In genomic region chr10:80143664-80144063, GRCm38 (mm10) we compare ENCODE assay signal across 13 mouse cellular contexts. TPM values are rescaled to one million over a fixed set of nuclear protein-coding genes. Genes with fewer than 3 reads are reported as not detected.
DNase-seq lines count a peak whose midpoint lies in the region; ATAC-seq and TF ChIP-seq lines count a peak whose summit lies in the region.
"Had no signal": no experiment of that assay in that cellular context is flagged by ENCODE, and none has a peak within 500 bp of the region (broad histone marks: within the 10 kb centered on the region; RNA-seq: fewer than 3 reads in every experiment).

No protein-coding gene starts in this region.

- no peak for DNase-seq in lung, embryonic 14.5 days
- no peak for DNase-seq in lung, postnatal 0 days (ENCODE audit: low spot score)
- no peak for DNase-seq in layer of hippocampus, adult 8-10 months (ENCODE audit: low spot score in 2 of 2)
- no peak for DNase-seq in layer of hippocampus, adult 11-12 months (ENCODE audit: low spot score)
- DNase-seq: cerebellum, postnatal 25 days; kidney, postnatal 36 days; lung, adult 18-20 months; right cerebral cortex, postnatal 25 days; thymus, adult 18-20 months had no signal

- no peak overlapping the region for H3K27ac ChIP-seq in forebrain, embryonic 13.5 days
- no peak overlapping the region for H3K27ac ChIP-seq in forebrain, embryonic 16.5 days (ENCODE audit: low read length)
- H3K27ac ChIP-seq in lung, embryonic 14.5 days (ENCODE audit: low read depth): no peak overlapping the region
- no peak overlapping the region for H3K27ac ChIP-seq in lung, postnatal 0 days (ENCODE audit: low read length)
- H3K27ac ChIP-seq in embryonic facial prominence, embryonic 12.5 days: no peak overlapping the region
- no peak overlapping the region for H3K27ac ChIP-seq in limb, embryonic 15.5 days

- TF ChIP-seq CTCF in lung, embryonic 14.5 days (IDR thresholded peaks at IDR 0.05; ENCODE audit: low read depth): no peak
- no peak for TF ChIP-seq CTCF in lung, postnatal 0 days (IDR thresholded peaks at IDR 0.05)

- ATAC-seq in forebrain, embryonic 13.5 days: no peak
- no peak for ATAC-seq in forebrain, embryonic 16.5 days
- no peak for ATAC-seq in lung, embryonic 14.5 days (ENCODE audit: insufficient read depth)
- ATAC-seq in lung, postnatal 0 days: no peak
- ATAC-seq in embryonic facial prominence, embryonic 12.5 days (ENCODE audit: insufficient number of reproducible peaks, insufficient read depth, low FRiP score, low TSS enrichment): no peak
- no peak for ATAC-seq in limb, embryonic 15.5 days (ENCODE audit: insufficient number of reproducible peaks, low FRiP score, low TSS enrichment, low read depth)

- H3K4me2 ChIP-seq in forebrain, embryonic 13.5 days: 0 out of 2 replicates have a peak overlapping the region, but pooled peaks have one; percentile 96
- H3K4me2 ChIP-seq in forebrain, embryonic 16.5 days (ENCODE audit: low read length): no peak overlapping the region
- H3K4me2 ChIP-seq in lung, embryonic 14.5 days: peak overlapping the region; percentile 14; the same call in 1 of the 2 replicates
- H3K4me2 ChIP-seq in lung, postnatal 0 days (replicated peaks; ENCODE audit: low read depth, low read length): no peak overlapping the region
- H3K4me2 ChIP-seq in embryonic facial prominence, embryonic 12.5 days (replicated peaks): no peak overlapping the region
- no peak overlapping the region for H3K4me2 ChIP-seq in limb, embryonic 15.5 days

- 91% methylated on average over 7 of the region's 7 CpGs for WGBS in forebrain, embryonic 13.5 days
- WGBS in forebrain, embryonic 16.5 days: 93% methylated on average over 7 of the region's 7 CpGs
- WGBS in lung, embryonic 14.5 days: 88% methylated on average over 7 of the region's 7 CpGs
- WGBS in lung, postnatal 0 days: 93% methylated on average over 7 of the region's 7 CpGs
- 93% methylated on average over 7 of the region's 7 CpGs for WGBS in embryonic facial prominence, embryonic 12.5 days
- 90% methylated on average over 7 of the region's 7 CpGs for WGBS in limb, embryonic 15.5 days

- H3K4me3 ChIP-seq in forebrain, embryonic 13.5 days: no peak overlapping the region
- H3K4me3 ChIP-seq in forebrain, embryonic 16.5 days (replicated peaks; ENCODE audit: low read length): no peak overlapping the region
- H3K4me3 ChIP-seq in lung, embryonic 14.5 days (ENCODE audit: low read depth, low read length): no peak overlapping the region
- H3K4me3 ChIP-seq in lung, postnatal 0 days (ENCODE audit: low read depth, low read length): no peak overlapping the region
- H3K4me3 ChIP-seq in embryonic facial prominence, embryonic 12.5 days: no peak overlapping the region
- 0 out of 2 replicates have a peak overlapping the region, but pooled peaks have one; percentile 82 for H3K4me3 ChIP-seq in limb, embryonic 15.5 days

- peaks cover 65% of the 10 kb centered on the region for H3K4me1 ChIP-seq in forebrain, embryonic 13.5 days
- peaks cover 44% of the 10 kb centered on the region for H3K4me1 ChIP-seq in forebrain, embryonic 16.5 days (replicated peaks; ENCODE audit: control insufficient read depth, insufficient read depth, low read length)
- H3K4me1 ChIP-seq in lung, embryonic 14.5 days (ENCODE audit: insufficient read depth): 0 out of 2 replicates have a peak, but pooled peaks cover 4% of the 10 kb centered on the region
- H3K4me1 ChIP-seq in lung, postnatal 0 days (ENCODE audit: insufficient read depth, low read depth, low read length): peaks cover 18% of the 10 kb centered on the region; the same call in 1 of the 2 replicates
- H3K4me1 ChIP-seq in embryonic facial prominence, embryonic 12.5 days: peaks cover 20% of the 10 kb centered on the region
- peaks cover 67% of the 10 kb centered on the region for H3K4me1 ChIP-seq in limb, embryonic 15.5 days

- H3K36me3 ChIP-seq in forebrain, embryonic 13.5 days (ENCODE audit: poor library complexity, severe bottlenecking): peaks cover 28% of the 10 kb centered on the region
- no peaks in the 10 kb centered on the region for H3K36me3 ChIP-seq in forebrain, embryonic 16.5 days (ENCODE audit: control insufficient read depth, insufficient read depth)
- H3K36me3 ChIP-seq in lung, embryonic 14.5 days (ENCODE audit: insufficient read depth): peaks cover 33% of the 10 kb centered on the region
- H3K36me3 ChIP-seq in lung, postnatal 0 days (ENCODE audit: insufficient read depth, low read length): no peaks in the 10 kb centered on the region
- H3K36me3 ChIP-seq in embryonic facial prominence, embryonic 12.5 days: peaks cover 32% of the 10 kb centered on the region
- peaks cover 32% of the 10 kb centered on the region for H3K36me3 ChIP-seq in limb, embryonic 15.5 days

- H3K9ac ChIP-seq in forebrain, embryonic 13.5 days: no peak overlapping the region
- no peak overlapping the region for H3K9ac ChIP-seq in forebrain, embryonic 16.5 days (replicated peaks; ENCODE audit: low read depth, low read length)
- H3K9ac ChIP-seq in lung, embryonic 14.5 days: no peak overlapping the region
- no peak overlapping the region for H3K9ac ChIP-seq in lung, postnatal 0 days (replicated peaks; ENCODE audit: low read depth)
- H3K9ac ChIP-seq in embryonic facial prominence, embryonic 12.5 days: peak overlapping the region; percentile 22; the same call in 1 of the 2 replicates
- H3K9ac ChIP-seq in limb, embryonic 15.5 days: no peak overlapping the region

- TF ChIP-seq EP300 in lung, postnatal 0 days (IDR thresholded peaks at IDR 0.05): no peak

- H3K9me3 ChIP-seq in forebrain, embryonic 13.5 days (replicated peaks): no peaks in the 10 kb centered on the region
- no peaks in the 10 kb centered on the region for H3K9me3 ChIP-seq in forebrain, embryonic 16.5 days (ENCODE audit: control insufficient read depth, low read length)
- H3K9me3 ChIP-seq in lung, embryonic 14.5 days (ENCODE audit: low read depth, low read length): no peaks in the 10 kb centered on the region
- H3K9me3 ChIP-seq in lung, postnatal 0 days (ENCODE audit: low read length): no peaks in the 10 kb centered on the region
- no peaks in the 10 kb centered on the region for H3K9me3 ChIP-seq in embryonic facial prominence, embryonic 12.5 days
- no peaks in the 10 kb centered on the region for H3K9me3 ChIP-seq in limb, embryonic 15.5 days

- H3K27me3 ChIP-seq in forebrain, embryonic 13.5 days: no peaks in the 10 kb centered on the region
- no peaks in the 10 kb centered on the region for H3K27me3 ChIP-seq in forebrain, embryonic 16.5 days (replicated peaks; ENCODE audit: control insufficient read depth, insufficient read depth, low read length)
- H3K27me3 ChIP-seq in lung, embryonic 14.5 days (ENCODE audit: insufficient read depth, low read length): peaks cover 12% of the 10 kb centered on the region
- peaks cover 7% of the 10 kb centered on the region; the same call in 1 of the 2 replicates for H3K27me3 ChIP-seq in lung, postnatal 0 days (replicated peaks; ENCODE audit: insufficient read depth, low read length)
- no peaks in the 10 kb centered on the region for H3K27me3 ChIP-seq in embryonic facial prominence, embryonic 12.5 days
- H3K27me3 ChIP-seq in limb, embryonic 15.5 days: no peaks in the 10 kb centered on the region

RNA-seq across cellular contexts. Expression of gene Cbarp, which starts 3.0 kb away (rescaled TPM):
- polyA plus RNA-seq in forebrain, embryonic 13.5 days (2015; fragmentation: Nextera tagmentation; extraction: Ambion mirVana): 21.2 and 26.8 TPM in 2 replicates
- 33.0 and 44.5 TPM in 2 replicates for polyA plus RNA-seq in forebrain, embryonic 16.5 days (2015; fragmentation: Nextera tagmentation; extraction: Ambion mirVana)
- polyA plus RNA-seq in lung, embryonic 14.5 days (2014; fragmentation: Nextera tagmentation; extraction: Ambion mirVana): 3.8 and 5.5 TPM in 2 replicates
- 5.1 and 5.5 TPM in 2 replicates for polyA plus RNA-seq in lung, postnatal 0 days (2015; fragmentation: Nextera tagmentation; extraction: Ambion mirVana)
- polyA plus RNA-seq in embryonic facial prominence, embryonic 12.5 days (2016; fragmentation: Nextera tagmentation; extraction: Ambion mirVana): 8.4 and 8.5 TPM in 2 replicates
- polyA plus RNA-seq in limb, embryonic 15.5 days (2015; fragmentation: Nextera tagmentation; extraction: Ambion mirVana): 5.9 and 6.8 TPM in 2 replicates
- 100 to 1,000 TPM; 295 to 345 (median 308) TPM for total RNA-seq in layer of hippocampus, adult 8-10 months (2022)

RNA-seq across cellular contexts. Expression of gene Midn, which starts 4.4 kb away (rescaled TPM):
- 35.1 and 37.9 TPM in 2 replicates for polyA plus RNA-seq in forebrain, embryonic 13.5 days (2015; fragmentation: Nextera tagmentation; extraction: Ambion mirVana)
- polyA plus RNA-seq in forebrain, embryonic 16.5 days (2015; fragmentation: Nextera tagmentation; extraction: Ambion mirVana): 26.5 and 30.9 TPM in 2 replicates
- 32.6 and 34.2 TPM in 2 replicates for polyA plus RNA-seq in lung, embryonic 14.5 days (2014; fragmentation: Nextera tagmentation; extraction: Ambion mirVana)
- polyA plus RNA-seq in lung, postnatal 0 days (2015; fragmentation: Nextera tagmentation; extraction: Ambion mirVana): 13.2 and 14.2 TPM in 2 replicates
- 33.4 and 35.1 TPM in 2 replicates for polyA plus RNA-seq in embryonic facial prominence, embryonic 12.5 days (2016; fragmentation: Nextera tagmentation; extraction: Ambion mirVana)
- 13.4 and 14.0 TPM in 2 replicates for polyA plus RNA-seq in limb, embryonic 15.5 days (2015; fragmentation: Nextera tagmentation; extraction: Ambion mirVana)
- total RNA-seq in layer of hippocampus, adult 8-10 months (2022): 10 to 100 TPM; 47.2 to 63.6 (median 58.0) TPM

RNA-seq across cellular contexts. Expression of gene Atp5d, which starts 5.2 kb away (rescaled TPM):
- 454 and 459 TPM in 2 replicates for polyA plus RNA-seq in forebrain, embryonic 13.5 days (2015; fragmentation: Nextera tagmentation; extraction: Ambion mirVana)
- 404 and 433 TPM in 2 replicates for polyA plus RNA-seq in forebrain, embryonic 16.5 days (2015; fragmentation: Nextera tagmentation; extraction: Ambion mirVana)
- polyA plus RNA-seq in lung, embryonic 14.5 days (2014; fragmentation: Nextera tagmentation; extraction: Ambion mirVana): 493 and 529 TPM in 2 replicates
- polyA plus RNA-seq in lung, postnatal 0 days (2015; fragmentation: Nextera tagmentation; extraction: Ambion mirVana): 463 and 491 TPM in 2 replicates
- polyA plus RNA-seq in embryonic facial prominence, embryonic 12.5 days (2016; fragmentation: Nextera tagmentation; extraction: Ambion mirVana): 457 and 481 TPM in 2 replicates
- polyA plus RNA-seq in limb, embryonic 15.5 days (2015; fragmentation: Nextera tagmentation; extraction: Ambion mirVana): 494 and 537 TPM in 2 replicates
- 100 to 1,000 TPM; 315 to 328 (median 323) TPM for total RNA-seq in layer of hippocampus, adult 8-10 months (2022)

RNA-seq across cellular contexts. Expression of gene Cirbp, which starts 22.1 kb away (rescaled TPM):
- polyA plus RNA-seq in forebrain, embryonic 13.5 days (2015; fragmentation: Nextera tagmentation; extraction: Ambion mirVana): 274 and 308 TPM in 2 replicates
- 318 and 335 TPM in 2 replicates for polyA plus RNA-seq in forebrain, embryonic 16.5 days (2015; fragmentation: Nextera tagmentation; extraction: Ambion mirVana)
- 71.8 and 71.9 TPM in 2 replicates for polyA plus RNA-seq in lung, embryonic 14.5 days (2014; fragmentation: Nextera tagmentation; extraction: Ambion mirVana)
- 203 and 305 TPM in 2 replicates for polyA plus RNA-seq in lung, postnatal 0 days (2015; fragmentation: Nextera tagmentation; extraction: Ambion mirVana)
- polyA plus RNA-seq in embryonic facial prominence, embryonic 12.5 days (2016; fragmentation: Nextera tagmentation; extraction: Ambion mirVana): 151 and 159 TPM in 2 replicates
- polyA plus RNA-seq in limb, embryonic 15.5 days (2015; fragmentation: Nextera tagmentation; extraction: Ambion mirVana): 102 and 103 TPM in 2 replicates
- 100 to 1,000 TPM in 2 of 4 experiments, 10 to 100 TPM in 2; 75.7 to 148 (median 96.4) TPM for total RNA-seq in layer of hippocampus, adult 8-10 months (2022)

RNA-seq across cellular contexts. Expression of gene Stk11, which starts 28.1 kb away (rescaled TPM):
- 20.7 and 21.6 TPM in 2 replicates for polyA plus RNA-seq in forebrain, embryonic 13.5 days (2015; fragmentation: Nextera tagmentation; extraction: Ambion mirVana)
- 18.0 and 19.7 TPM in 2 replicates for polyA plus RNA-seq in forebrain, embryonic 16.5 days (2015; fragmentation: Nextera tagmentation; extraction: Ambion mirVana)
- 28.7 and 29.7 TPM in 2 replicates for polyA plus RNA-seq in lung, embryonic 14.5 days (2014; fragmentation: Nextera tagmentation; extraction: Ambion mirVana)
- polyA plus RNA-seq in lung, postnatal 0 days (2015; fragmentation: Nextera tagmentation; extraction: Ambion mirVana): 19.0 and 19.8 TPM in 2 replicates
- 17.2 and 18.5 TPM in 2 replicates for polyA plus RNA-seq in embryonic facial prominence, embryonic 12.5 days (2016; fragmentation: Nextera tagmentation; extraction: Ambion mirVana)
- polyA plus RNA-seq in limb, embryonic 15.5 days (2015; fragmentation: Nextera tagmentation; extraction: Ambion mirVana): 15.2 and 16.6 TPM in 2 replicates
- 100 to 1,000 TPM in 1 of 4 experiments, 10 to 100 TPM in 3; 94.2 to 111 (median 96.5) TPM for total RNA-seq in layer of hippocampus, adult 8-10 months (2022)

Comparison
In these comparisons a context has a peak if more than half of its experiments do, and no peak if none do; other contexts are left out.
1. H3K4me2 ChIP-seq: peak in forebrain, embryonic 13.5 days (single experiment) and lung, embryonic 14.5 days (single experiment); none in forebrain, embryonic 16.5 days (single experiment), lung, postnatal 0 days (single experiment), embryonic facial prominence, embryonic 12.5 days (single experiment) and limb, embryonic 15.5 days (single experiment).